Mouse (Mus musculus) natural killer cell, adult 2 months (primary cell): ENCODE measurements at regions not wholly inside any gene's neighbourhood (a gene's known extent, or its start where the extent isn't known, plus 50 kb on each side); places are given as distances from the start of the nearest gene placed in this dataset.
A peak's percentile ranks its signal among the peaks of the same experiment; 100 is the strongest.

ENCODE experiments used
- DNase-seq, 2 experiments: peaks; one replicate each; pipeline ENCODE4 v3.0.0; 2022; ENCODE audit warnings: low spot score in 2 of 2

- DNase-seq, result no peak
Observed at GRCm38 (mm10) chr19:14789992-14790391, 192.1 kb upstream of the Tle4 start.

GRCm38 (mm10) chr19:14788630-14789029, 190.8 kb upstream of the Tle4 start:
- DNase-seq, result no peak

GRCm38 (mm10) chr19:14786868-14787267, 189.0 kb upstream of the Tle4 start:
- no peak for DNase-seq

- no peak for DNase-seq
Observed at GRCm38 (mm10) chr19:14785661-14786060, 187.8 kb upstream of the Tle4 start.

GRCm38 (mm10) chr19:14777709-14778108, 179.9 kb upstream of the Tle4 start:
- no peak for DNase-seq

- DNase-seq, result no peak
Observed at GRCm38 (mm10) chr19:14777198-14777597, 179.3 kb upstream of the Tle4 start.

- DNase-seq, result no peak
Observed at GRCm38 (mm10) chr19:14776791-14777190, 178.9 kb upstream of the Tle4 start.

- DNase-seq, result no peak
Observed at GRCm38 (mm10) chr19:14772794-14773193, 174.9 kb upstream of the Tle4 start.

- DNase-seq, result no peak
Observed at GRCm38 (mm10) chr19:14752646-14753045, 154.8 kb upstream of the Tle4 start.

- no peak for DNase-seq
Observed at GRCm38 (mm10) chr19:14742361-14742760, 144.5 kb upstream of the Tle4 start.

- no peak for DNase-seq
Observed at GRCm38 (mm10) chr19:14740936-14741335, 143.1 kb upstream of the Tle4 start.

GRCm38 (mm10) chr19:14740139-14740538, 142.3 kb upstream of the Tle4 start:
- DNase-seq, result no peak

GRCm38 (mm10) chr19:14736514-14736913, 138.7 kb upstream of the Tle4 start:
- DNase-seq, result no peak

- no peak for DNase-seq
Observed at GRCm38 (mm10) chr19:14725329-14725728, 127.5 kb upstream of the Tle4 start.

GRCm38 (mm10) chr19:14724637-14725036, 126.8 kb upstream of the Tle4 start:
- DNase-seq, result no peak

- DNase-seq, result no peak
Observed at GRCm38 (mm10) chr19:14705791-14706190, 107.9 kb upstream of the Tle4 start.

GRCm38 (mm10) chr19:14701116-14701515, 103.3 kb upstream of the Tle4 start:
- DNase-seq, result no peak

GRCm38 (mm10) chr19:14695369-14695768, 97.5 kb upstream of the Tle4 start:
- peak in 1 of 2 experiments; percentile 64 for DNase-seq

- peak in 1 of 2 experiments; percentile 8 for DNase-seq
Observed at GRCm38 (mm10) chr19:14692183-14692582, 94.3 kb upstream of the Tle4 start.

GRCm38 (mm10) chr19:14685628-14686027, 87.8 kb upstream of the Tle4 start:
- no peak for DNase-seq

- no peak for DNase-seq
Observed at GRCm38 (mm10) chr19:14684669-14685068, 86.8 kb upstream of the Tle4 start.

- DNase-seq, result no peak
Observed at GRCm38 (mm10) chr19:14681306-14681705, 83.5 kb upstream of the Tle4 start.

- DNase-seq, result no peak
Observed at GRCm38 (mm10) chr19:14679776-14680175, 81.9 kb upstream of the Tle4 start.

GRCm38 (mm10) chr19:14678584-14678983, 80.7 kb upstream of the Tle4 start:
- DNase-seq, result peak in 1 of 2 experiments; percentile 2

- no peak for DNase-seq
Observed at GRCm38 (mm10) chr19:14676929-14677328, 79.1 kb upstream of the Tle4 start.
